Mouse (Mus musculus): ENCODE results near the gene Rnf212. TPM values are rescaled to one million over a fixed set of nuclear protein-coding genes. Genes with fewer than 3 reads are reported as not detected.

Gene Rnf212
- polyA plus RNA-seq, 1 experiment = not detected

DNA sequence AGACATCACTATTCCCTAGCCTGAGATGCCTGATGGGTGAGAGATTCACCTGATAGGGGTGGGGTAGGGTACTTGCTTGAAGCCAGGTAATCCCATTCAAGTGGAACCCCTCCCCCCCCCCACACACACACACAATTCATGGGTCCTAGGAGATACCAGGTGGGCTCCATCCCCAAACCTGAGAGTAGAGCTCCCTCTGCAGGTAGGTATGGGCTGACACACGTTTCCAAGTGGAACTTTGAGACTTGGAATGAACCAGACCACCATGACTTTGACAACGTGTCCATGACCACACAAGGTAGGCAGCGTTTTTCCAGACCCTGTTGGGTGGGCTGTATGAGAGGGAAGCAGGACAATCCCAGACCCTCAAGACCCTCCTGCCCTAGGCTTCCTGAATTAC, 94.9 kb downstream of the Rnf212 start:
- TF ChIP-seq POLR2A (IDR thresholded peaks at IDR 0.05; ENCODE audit: borderline replicate concordance, insufficient read depth, low read length) = no peak
- peak; percentile 26; the same call in 1 of the 2 replicates for TF ChIP-seq CTCF (IDR thresholded peaks at IDR 0.05; ENCODE audit: borderline replicate concordance, insufficient read depth, low read depth, low read length)
- Histone ChIP-seq H3K4me3 (replicated peaks; ENCODE audit: insufficient read depth, low read depth, low read length) (no peak overlapping the region), H3K4me1 (ENCODE audit: control insufficient read depth, insufficient read depth, low read length) (peaks cover 14% of the 10 kb centered on the region), H3K27me3 (ENCODE audit: control insufficient read depth, insufficient read depth, low read length) (no peaks in the 10 kb centered on the region), H3K27ac (ENCODE audit: insufficient read depth, low read length) (no peak overlapping the region)
- DNase-seq = no peak
- 63% methylated on average over 3 of the region's 3 CpGs for WGBS

Other genes starting within 250 kb of the Rnf212 start
- 459 and 564 TPM in 2 replicates for gene Cplx1, start 225.0 kb downstream of the Rnf212 start, polyA plus RNA-seq (2012; rRNA removed)
- gene Gak, start 145.2 kb downstream of the Rnf212 start, polyA plus RNA-seq (2012; rRNA removed) = 89.9 and 91.6 TPM in 2 replicates
- gene Tmem175, start 145.2 kb downstream of the Rnf212 start, polyA plus RNA-seq (2012; rRNA removed) = 50.8 and 52.4 TPM in 2 replicates
- 29.0 and 37.8 TPM in 2 replicates for gene Idua, start 114.7 kb downstream of the Rnf212 start, polyA plus RNA-seq (2012; rRNA removed)
- gene Dgkq, start 105.3 kb downstream of the Rnf212 start, polyA plus RNA-seq (2012; rRNA removed) = 89.1 and 91.8 TPM in 2 replicates
- 1.7 and 1.9 TPM in 2 replicates for gene Slc26a1, start 99.4 kb downstream of the Rnf212 start, polyA plus RNA-seq (2012; rRNA removed)
- gene Fgfrl1, start 82.6 kb downstream of the Rnf212 start, polyA plus RNA-seq (2012; rRNA removed) = 30.6 and 35.8 TPM in 2 replicates
- gene Tmed11, start 20.4 kb upstream of the Rnf212 start, polyA plus RNA-seq (2012; rRNA removed) = not detected in 2 replicates
- gene Vmn2r8, start 33.9 kb upstream of the Rnf212 start, polyA plus RNA-seq (2012; rRNA removed) = not detected in 2 replicates
- not detected in 2 replicates for gene Vmn2r9, start 77.6 kb upstream of the Rnf212 start, polyA plus RNA-seq (2012; rRNA removed)
- not detected in 2 replicates for gene Vmn2r10, start 231.5 kb upstream of the Rnf212 start, polyA plus RNA-seq (2012; rRNA removed)